Mouse (Mus musculus) limb, embryonic 10.5 days (tissue): ENCODE results near the gene Nfx1. TPM values are rescaled to one million over a fixed set of nuclear protein-coding genes. Genes with fewer than 3 reads are reported as not detected.
"Not testable (repeated sequence)": the region's sequence is repeated elsewhere in the genome, so short reads cannot be mapped to it uniquely, and the experiment has no call there.

ENCODE experiments used
- DNase-seq: peaks from one replicate; pipeline ENCODE4 v3.0.0-alpha.2; 2017; ENCODE audit warnings: low spot score
- H3K27ac ChIP-seq: fragments of 300-500 bp; sonication (generic); 2 replicates; pipeline ENCODE4 v1.5.1; 2016; ENCODE audit warnings: mild to moderate bottlenecking
- H3K27me3 ChIP-seq: fragments of 300-500 bp; sonication (generic); 2 replicates; pipeline ENCODE4 v1.6.1; 2016; ENCODE audit warnings: low read depth, mild to moderate bottlenecking; ENCODE audit not compliant: poor library complexity, severe bottlenecking
- H3K36me3 ChIP-seq: fragments of 300-500 bp; sonication (generic); 2 replicates; pipeline ENCODE4 v1.6.1; 2016; ENCODE audit warnings: mild to moderate bottlenecking, moderate library complexity
- H3K4me1 ChIP-seq: fragments of 300-500 bp; sonication (generic); 2 replicates; pipeline ENCODE4 v1.6.1; 2016
- H3K4me3 ChIP-seq: fragments of 300-500 bp; sonication (generic); 2 replicates; pipeline ENCODE4 v1.5.1; 2016; ENCODE audit warnings: mild to moderate bottlenecking, moderate library complexity
- H3K9me3 ChIP-seq: fragments of 300-500 bp; sonication (generic); replicated peaks from 2 replicates; pipeline ENCODE4 v1.6.1; 2016; ENCODE audit warnings: mild to moderate bottlenecking
- WGBS: fragments of 180-500 bp; shearing (Covaris S2); methylation state at CpG from one replicate; pipeline ENCODE4 v1.1.7; 2016; 5-methylcytosine and 5-hydroxymethylcytosine counted together
- polyA plus RNA-seq: library from polyadenylated mRNA; unstranded; fragments of >200 nt; fragmentation: Nextera tagmentation; extraction: Ambion mirVana; gene quantifications from 2 replicates; pipeline ENCODE4 v1.2.1, GENCODE M21; 2016

The Nfx1 gene
- polyA plus RNA-seq: 101 and 109 TPM in 2 replicates

DNA sequence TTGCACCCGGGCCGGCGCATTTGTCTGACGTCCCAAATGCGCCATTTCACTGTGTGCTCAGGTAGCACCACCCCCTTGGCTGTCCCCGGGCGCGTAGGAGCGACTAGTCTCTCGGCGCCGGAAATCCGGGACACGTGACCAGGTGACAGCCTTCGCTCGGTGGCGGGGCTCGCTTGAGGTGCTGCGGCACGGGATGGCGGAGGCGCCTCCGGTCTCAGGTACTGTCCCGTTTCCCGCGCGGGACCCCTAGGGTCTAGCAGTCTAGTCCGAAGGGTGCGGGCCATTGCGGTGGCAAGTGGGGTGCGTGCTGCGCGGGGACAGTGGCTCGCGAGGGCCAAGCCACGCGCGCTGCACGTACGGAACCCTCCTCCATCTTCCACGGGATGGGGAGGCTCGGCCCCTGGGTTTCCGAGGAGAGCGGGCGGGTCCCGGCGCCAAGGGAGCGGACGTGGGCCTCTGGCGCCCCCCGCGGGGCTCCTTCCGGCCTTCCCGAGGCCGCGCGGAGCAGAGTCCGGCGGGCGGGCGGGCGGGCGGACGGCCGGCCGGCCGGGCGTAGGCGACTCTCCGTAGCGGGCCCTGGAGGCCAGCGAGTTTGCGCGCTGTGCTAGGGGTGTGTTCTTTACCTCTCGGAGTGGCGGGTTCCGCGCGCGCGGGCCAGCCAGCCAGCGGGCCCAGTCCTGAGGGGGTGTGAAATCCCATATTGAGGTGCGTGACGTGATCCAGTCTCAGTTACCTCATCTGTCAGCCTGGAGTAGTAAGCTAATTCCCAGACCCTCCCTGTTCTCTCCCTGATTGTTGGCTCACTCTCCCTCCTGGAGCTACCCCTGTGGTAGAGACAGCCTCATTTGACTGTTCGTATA is at the start of gene Nfx1:
Gene Nfx1, plus strand, starts transcription at position 65 of the 860 bp plus-strand sequence.
- H3K9me3 ChIP-seq: no peaks in the 10 kb centered on the region
- peak within 1 kb of the TSS; percentile 98 for H3K4me3 ChIP-seq
- peak within 1 kb of the TSS; percentile 92 for H3K27ac ChIP-seq
- under 1% methylated on average over 85 of the region's 85 CpGs for WGBS
- H3K36me3 ChIP-seq: peaks cover 43% of the 10 kb centered on the region
- H3K4me1 ChIP-seq: peaks cover 16% of the 10 kb centered on the region
- no peaks in the 10 kb centered on the region for H3K27me3 ChIP-seq
- DNase-seq: peak; percentile 99

DNA sequence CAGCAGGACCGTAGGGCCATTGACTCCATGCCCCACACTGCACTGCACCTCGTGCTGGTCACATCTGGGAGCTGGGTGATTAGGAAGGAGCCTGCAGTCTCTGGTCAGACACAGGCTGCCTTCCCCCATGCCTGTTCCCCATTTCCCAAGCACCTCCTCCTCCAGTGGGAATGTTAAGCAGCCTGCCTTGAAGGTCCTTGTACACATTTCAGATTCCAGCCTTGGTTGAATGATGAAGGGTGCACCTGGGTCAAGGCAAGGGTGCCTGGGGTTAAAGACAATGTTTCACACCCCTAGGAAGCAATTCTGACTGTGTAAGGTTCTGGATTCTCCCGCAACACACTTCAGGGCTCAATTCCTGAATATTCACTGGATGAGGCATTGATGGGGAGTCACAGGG is 49.4 kb upstream of the Nfx1 start:
- 69% methylated on average over 3 of the region's 3 CpGs for WGBS
- Histone ChIP-seq H3K4me3 (no peak overlapping the region), H3K27ac (no peak overlapping the region), H3K27me3 (no peaks in the 10 kb centered on the region), H3K4me1 (no peaks in the 10 kb centered on the region), H3K9me3 (no peaks in the 10 kb centered on the region), H3K36me3 (no peaks in the 10 kb centered on the region)
- DNase-seq: no peak

DNA sequence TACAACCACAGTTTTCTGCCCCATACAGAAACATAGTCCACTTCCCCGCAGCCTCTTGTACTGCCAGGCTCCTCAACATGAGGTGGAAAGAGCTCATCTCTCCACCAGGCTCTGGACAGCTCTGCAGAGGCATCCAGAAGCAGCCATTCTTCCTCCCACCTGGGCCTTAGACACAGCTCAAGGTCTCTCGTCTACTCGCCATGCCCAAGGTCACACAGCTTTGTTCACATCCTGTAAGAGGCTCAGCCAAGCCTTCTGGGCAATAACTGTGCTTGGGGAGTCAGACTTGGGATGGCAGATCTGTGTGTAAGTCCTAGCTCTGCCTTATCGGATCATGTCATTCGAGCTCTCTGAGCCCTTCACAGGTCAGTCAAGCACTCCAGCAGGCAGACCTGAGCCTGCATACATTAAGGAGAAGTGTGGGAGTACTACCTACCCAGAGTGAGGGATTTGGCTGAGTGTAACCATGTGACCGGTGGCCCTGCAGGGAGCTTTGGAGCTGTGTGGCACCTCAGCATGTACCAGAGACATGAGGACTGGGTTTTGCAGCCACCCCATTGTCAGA is 47.5 kb upstream of the Nfx1 start:
- no peak for DNase-seq
- 87% methylated on average over 6 of the region's 6 CpGs for WGBS
- Histone ChIP-seq H3K27ac (no peak overlapping the region), H3K4me3 (no peak overlapping the region), H3K9me3 (no peaks in the 10 kb centered on the region), H3K36me3 (no peaks in the 10 kb centered on the region), H3K27me3 (no peaks in the 10 kb centered on the region), H3K4me1 (peaks cover 1% of the 10 kb centered on the region; the same call in 1 of the 2 replicates)

DNA sequence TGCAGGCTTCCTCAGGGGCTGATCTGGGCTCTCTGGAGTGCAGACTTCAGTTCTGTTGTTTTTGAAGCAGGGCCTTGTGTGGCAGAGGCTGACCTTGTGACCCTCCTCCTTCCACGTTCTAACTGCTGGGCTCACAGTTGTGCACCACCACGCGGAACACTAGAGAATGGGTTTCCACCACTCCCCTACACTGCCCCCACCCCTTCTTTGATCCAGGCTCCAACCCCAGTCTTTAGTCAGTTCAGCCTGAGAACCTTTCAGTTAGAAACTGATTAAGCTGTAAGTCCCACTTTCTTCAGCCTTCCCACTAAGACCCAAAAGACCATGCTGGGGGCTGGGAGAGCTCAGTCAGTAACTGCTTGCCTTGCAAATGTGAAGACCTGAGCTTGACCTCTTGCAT is 45.1 kb upstream of the Nfx1 start:
- 0 out of 2 replicates have a peak overlapping the region, but pooled peaks have one; percentile 6 for H3K27ac ChIP-seq
- no peaks in the 10 kb centered on the region for H3K36me3 ChIP-seq
- H3K27me3 ChIP-seq: no peaks in the 10 kb centered on the region
- no peak for DNase-seq
- no peaks in the 10 kb centered on the region for H3K9me3 ChIP-seq
- H3K4me3 ChIP-seq: no peak overlapping the region
- WGBS: 60% methylated on average over 3 of the region's 3 CpGs
- peaks cover 8% of the 10 kb centered on the region for H3K4me1 ChIP-seq

DNA sequence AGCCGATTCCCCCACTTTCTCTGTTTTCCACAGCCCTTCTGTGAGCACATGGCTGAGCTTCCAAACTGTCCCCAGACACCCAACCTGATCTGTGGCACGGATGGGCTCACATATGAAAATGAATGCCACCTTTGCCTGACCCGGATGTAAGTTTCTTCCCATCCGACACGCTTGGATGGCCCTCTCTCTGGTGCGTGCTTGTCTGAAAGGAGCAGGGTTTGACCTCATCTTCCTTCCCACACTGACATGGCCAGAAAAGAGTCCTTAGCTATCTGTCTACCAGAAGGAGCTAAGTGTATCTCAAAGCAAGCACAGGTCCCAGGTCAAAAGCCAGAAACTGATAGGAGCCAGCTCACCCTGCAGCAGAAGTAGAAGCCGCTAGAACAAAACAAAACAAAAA is 41.7 kb upstream of the Nfx1 start:
- Histone ChIP-seq H3K4me1 (peaks cover 8% of the 10 kb centered on the region), H3K27me3 (no peaks in the 10 kb centered on the region)
- WGBS: 89% methylated on average over 7 of the region's 7 CpGs

DNA sequence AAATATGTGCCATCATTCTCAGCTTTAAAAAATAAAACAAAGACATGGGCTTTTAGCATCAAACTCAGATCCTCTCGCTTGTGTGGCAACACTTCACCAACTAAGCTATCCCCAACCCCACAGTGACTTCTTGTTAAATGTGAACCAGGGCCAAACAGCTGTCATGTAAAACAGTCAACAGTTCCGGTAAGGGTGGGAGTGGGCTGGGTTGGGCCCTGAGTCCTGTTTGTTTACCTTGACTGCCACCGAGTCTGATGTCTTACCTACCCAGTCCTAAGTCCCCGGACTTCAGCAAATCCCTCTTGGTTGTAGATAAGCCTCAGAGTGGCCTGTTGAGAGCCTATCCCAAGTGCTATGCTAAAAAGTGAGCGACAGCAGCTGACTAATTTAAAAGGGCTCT is 37.0 kb upstream of the Nfx1 start:
- WGBS: 92% methylated on average over 5 of the region's 5 CpGs
- Histone ChIP-seq H3K9me3 (no peaks in the 10 kb centered on the region), H3K4me3 (no peak overlapping the region), H3K27me3 (no peaks in the 10 kb centered on the region), H3K4me1 (peaks cover 2% of the 10 kb centered on the region), H3K27ac (no peak overlapping the region), H3K36me3 (peaks cover 76% of the 10 kb centered on the region)
- DNase-seq: no peak

More for the DNA sequence above, 41.7 kb upstream of the Nfx1 start:
- no peak for DNase-seq
- Histone ChIP-seq H3K4me3 (no peak overlapping the region), H3K36me3 (peaks cover 32% of the 10 kb centered on the region), H3K9me3 (no peaks in the 10 kb centered on the region), H3K27ac (no peak overlapping the region)

DNA sequence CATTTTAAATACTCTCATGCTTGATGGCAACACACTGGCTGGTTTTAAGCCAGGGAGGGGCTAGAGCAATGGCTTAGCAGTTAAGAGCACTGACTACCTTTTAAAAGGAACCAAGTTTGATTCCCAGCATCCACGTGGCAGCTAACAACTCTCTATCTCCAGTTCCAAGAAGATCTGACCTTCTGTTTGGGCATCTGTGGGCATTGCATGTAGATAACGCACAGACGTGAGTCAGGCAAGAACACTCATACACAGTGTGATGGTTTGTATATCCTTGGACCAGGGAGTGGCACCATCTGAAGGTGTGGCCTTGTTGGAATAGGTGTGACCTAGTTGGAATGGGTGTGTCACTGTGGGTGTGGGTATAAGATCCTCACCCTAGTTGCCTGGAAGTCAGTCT is 36.3 kb upstream of the Nfx1 start:
- H3K9me3 ChIP-seq, H3K4me3 ChIP-seq, H3K4me1 ChIP-seq, H3K27me3 ChIP-seq, H3K27ac ChIP-seq, DNase-seq: not testable (repeated sequence)
- peaks cover 83% of the 10 kb centered on the region for H3K36me3 ChIP-seq
- WGBS: 88% methylated on average over 3 of the region's 3 CpGs

DNA sequence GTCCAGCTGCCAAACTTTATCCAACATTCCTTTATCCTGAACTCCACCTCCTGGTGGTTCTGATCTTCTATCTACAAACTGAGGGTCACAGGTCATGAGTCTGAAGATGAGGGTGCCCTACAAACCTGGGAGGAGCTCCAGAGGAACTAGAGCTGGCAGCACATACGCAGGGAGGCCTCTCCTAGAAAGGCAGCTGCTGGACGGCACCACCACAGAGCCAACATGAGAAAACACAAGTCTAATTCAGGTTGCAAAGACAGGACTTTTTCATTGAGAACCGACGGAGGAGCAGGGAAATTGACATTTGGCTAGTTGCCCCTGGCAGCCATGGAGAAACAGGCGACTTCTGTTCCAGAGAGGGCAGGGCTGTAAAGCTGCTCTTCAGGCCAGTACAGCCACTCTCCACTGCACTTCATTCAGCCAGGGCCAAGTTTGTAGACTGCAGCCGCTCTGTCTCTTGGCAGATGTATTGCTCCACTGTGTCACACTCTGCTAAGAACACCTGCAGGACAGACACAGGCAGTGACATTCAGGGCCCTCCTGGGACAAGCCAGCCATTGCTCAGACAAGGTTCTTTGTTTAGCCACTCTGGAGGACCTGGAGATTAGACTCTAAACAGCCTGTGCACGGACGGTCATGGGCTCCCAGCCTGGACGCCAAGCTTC is 34.4 kb upstream of the Nfx1 start:
- no peaks in the 10 kb centered on the region; the same call in 1 of the 2 replicates for H3K9me3 ChIP-seq
- no peak for DNase-seq
- H3K4me1 ChIP-seq: no peaks in the 10 kb centered on the region
- no peak overlapping the region for H3K4me3 ChIP-seq
- H3K36me3 ChIP-seq: peaks cover 98% of the 10 kb centered on the region
- H3K27me3 ChIP-seq: no peaks in the 10 kb centered on the region
- WGBS: 93% methylated on average over 9 of the region's 9 CpGs
- H3K27ac ChIP-seq: no peak overlapping the region

DNA sequence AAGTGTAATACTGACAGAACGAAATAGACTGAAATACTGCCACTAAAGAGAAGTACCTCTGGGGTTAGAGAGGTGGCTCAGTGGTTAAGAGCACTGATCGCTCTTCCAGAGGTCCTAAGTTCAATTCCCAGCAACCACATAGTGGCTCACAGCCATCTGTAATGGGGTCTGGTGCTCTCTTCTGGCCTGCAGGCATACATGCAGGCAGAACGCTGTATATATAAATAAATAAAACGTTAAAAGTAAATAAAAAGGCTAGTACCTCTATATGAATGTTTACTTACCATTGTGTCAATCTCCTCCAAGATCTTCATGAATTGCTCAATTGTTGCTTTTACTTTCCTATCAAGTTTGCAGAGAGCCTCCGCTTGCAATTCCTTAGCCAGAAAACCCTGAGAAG is 31.9 kb upstream of the Nfx1 start:
- Histone ChIP-seq H3K27ac (no peak overlapping the region), H3K4me3 (no peak overlapping the region), H3K9me3 (no peaks in the 10 kb centered on the region; the same call in 1 of the 2 replicates), H3K27me3 (no peaks in the 10 kb centered on the region), H3K4me1 (no peaks in the 10 kb centered on the region), H3K36me3 (peaks cover 98% of the 10 kb centered on the region)
- 95% methylated on average over 5 of the region's 5 CpGs for WGBS
- no peak for DNase-seq

DNA sequence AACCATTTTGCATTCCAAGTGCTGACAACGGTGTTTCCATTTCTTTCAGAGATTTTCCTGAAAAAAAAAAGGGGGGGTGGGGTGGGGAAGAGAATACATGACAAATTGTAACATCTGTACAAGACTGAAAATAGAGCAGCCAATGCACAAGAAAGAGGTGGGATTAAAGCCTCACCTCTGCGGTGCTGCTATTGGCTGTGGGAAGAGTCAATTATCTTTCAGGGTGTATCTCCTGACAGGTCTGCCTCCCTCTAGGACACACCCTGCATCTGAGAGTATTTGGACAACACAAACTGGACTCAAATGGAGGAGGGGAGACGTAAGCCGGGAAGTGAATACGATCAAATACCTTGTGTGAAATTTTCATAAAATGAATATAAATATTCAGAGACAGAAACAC is 27.1 kb upstream of the Nfx1 start:
- Histone ChIP-seq H3K27ac (no peak overlapping the region), H3K4me1 (peaks cover 14% of the 10 kb centered on the region), H3K36me3 (peaks cover 77% of the 10 kb centered on the region), H3K4me3 (no peak overlapping the region), H3K9me3 (no peaks in the 10 kb centered on the region; the same call in 1 of the 2 replicates), H3K27me3 (no peaks in the 10 kb centered on the region)
- WGBS: 96% methylated on average over 5 of the region's 5 CpGs
- DNase-seq: no peak

DNA sequence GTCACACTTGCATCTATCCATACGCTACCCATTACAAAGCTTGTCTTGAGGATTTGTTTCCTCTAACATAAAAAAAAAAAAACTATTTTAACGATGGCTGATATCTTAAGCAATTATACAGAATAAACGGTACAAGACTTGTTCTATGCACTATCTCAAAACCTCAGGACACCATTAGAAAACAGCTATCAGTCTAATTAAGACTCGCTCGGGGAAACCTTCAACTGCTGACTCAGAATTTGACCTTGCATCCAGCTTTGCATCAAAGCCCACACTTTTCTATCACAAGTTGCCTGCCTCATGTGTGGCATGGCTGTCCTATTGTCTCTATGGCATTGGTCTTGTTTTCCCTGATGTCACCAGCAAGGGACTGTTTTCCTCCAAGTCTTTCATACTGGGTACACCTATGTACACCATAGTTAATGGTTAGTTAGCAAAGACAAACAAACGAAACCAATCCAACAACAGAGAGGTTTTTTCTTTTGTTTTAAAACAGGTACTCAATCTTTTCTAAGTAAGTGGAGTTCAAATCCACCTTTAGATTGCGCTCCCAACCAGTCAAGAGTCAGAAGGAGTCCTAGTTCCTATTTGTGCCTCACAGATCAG is 24.1 kb upstream of the Nfx1 start:
- Histone ChIP-seq H3K9me3 (no peaks in the 10 kb centered on the region), H3K27me3 (no peaks in the 10 kb centered on the region), H3K27ac (0 out of 2 replicates have a peak overlapping the region, but pooled peaks have one; percentile 93), H3K4me1 (peaks cover 23% of the 10 kb centered on the region), H3K4me3 (peak overlapping the region; percentile 94), H3K36me3 (peaks cover 65% of the 10 kb centered on the region)
- WGBS: 94% methylated on average over 7 of the region's 7 CpGs
- DNase-seq: no peak

DNA sequence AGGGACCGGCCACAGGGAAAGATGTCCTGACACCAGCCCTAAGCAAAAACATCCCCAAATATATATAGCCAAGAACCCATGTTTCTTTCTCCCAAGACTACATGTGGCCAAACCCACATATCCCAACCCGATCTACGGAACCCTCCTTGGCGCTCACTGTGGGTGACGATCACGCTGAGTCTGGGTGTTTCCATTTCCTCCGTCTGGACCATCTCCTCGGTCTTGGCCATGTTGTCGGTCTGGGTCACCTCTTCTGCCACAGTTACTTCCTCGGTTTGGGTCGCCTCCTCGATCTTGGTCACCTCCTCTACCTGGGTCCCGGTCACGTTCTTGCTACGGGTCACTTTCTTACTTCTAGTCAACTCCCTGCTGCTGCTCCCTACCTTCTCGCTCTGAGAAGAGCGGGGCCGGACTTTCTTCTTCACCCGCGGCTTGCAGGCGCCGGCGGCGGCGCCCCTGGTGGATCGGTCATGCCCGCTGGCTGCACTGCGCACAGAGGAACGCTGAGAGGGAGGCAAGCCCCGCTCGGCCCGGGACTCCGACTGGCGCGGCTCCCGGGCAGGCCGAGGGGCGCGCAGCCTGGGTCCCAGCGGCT is 23.0 kb upstream of the Nfx1 start:
- H3K4me3 ChIP-seq: peak overlapping the region; percentile 94
- no peak for DNase-seq
- WGBS: under 1% methylated on average over 40 of the region's 40 CpGs
- no peaks in the 10 kb centered on the region for H3K9me3 ChIP-seq
- H3K36me3 ChIP-seq: peaks cover 65% of the 10 kb centered on the region
- peaks cover 23% of the 10 kb centered on the region for H3K4me1 ChIP-seq
- peak overlapping the region; percentile 93 for H3K27ac ChIP-seq
- H3K27me3 ChIP-seq: no peaks in the 10 kb centered on the region
